Mouse (Mus musculus): ENCODE measurements around the gene Dpf1. TPM values are rescaled to one million over a fixed set of nuclear protein-coding genes. Genes with fewer than 3 reads are reported as not detected.

Dpf1 gene
- total and polyA plus RNA-seq, 3 experiments: 10.2 to 17.3 TPM; not detected in 1

DNA sequence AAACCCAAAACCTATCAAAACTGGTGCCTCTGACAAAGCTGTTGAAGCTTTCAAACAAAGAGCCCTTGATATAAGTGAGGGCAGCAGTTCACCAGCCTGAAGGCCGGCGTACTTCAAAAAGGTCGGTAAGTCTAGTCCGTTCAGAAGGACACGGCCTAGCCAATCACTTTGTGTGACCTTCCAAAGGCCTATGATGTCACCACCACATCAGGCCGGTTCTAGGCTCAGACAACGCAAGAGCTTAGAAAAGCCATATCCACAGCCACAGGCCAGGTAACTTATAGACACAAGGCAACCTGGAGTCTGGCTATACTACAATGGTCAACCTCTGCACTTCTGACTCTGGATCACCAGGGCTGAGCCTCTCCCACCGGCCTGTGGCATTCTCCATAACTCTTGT lies 23.8 kb upstream of the Dpf1 start:
- H3K9ac ChIP-seq (ENCODE audit: control insufficient read depth, low read depth, low read length, poor library complexity, severe bottlenecking): no peak overlapping the region
- H3K36me3 ChIP-seq (ENCODE audit: control insufficient read depth in 1 of 2, insufficient read depth in 2 of 2, low read length in 2 of 2): peaks cover 0 to 18% of the 10 kb centered on the region in 2 experiments; a peak in 2 of 4 replicates
- DNase-seq (ENCODE audit: low read depth, low spot score): no peak
- H3K9me3 ChIP-seq (replicated peaks; ENCODE audit: insufficient read depth, low read length): no peaks in the 10 kb centered on the region
- peaks cover 19 to 27% of the 10 kb centered on the region in 2 experiments for H3K4me1 ChIP-seq (ENCODE audit: control insufficient read depth in 1 of 2, insufficient read depth in 2 of 2, low read length in 2 of 2)
- no peak overlapping the region for H3K27ac ChIP-seq (ENCODE audit: control insufficient read depth, low read depth, low read length)
- no peak for TF ChIP-seq GABPA (IDR thresholded peaks at IDR 0.05; ENCODE audit: low read depth, low read length)
- no peak for TF ChIP-seq ELF1 (IDR thresholded peaks at IDR 0.05; ENCODE audit: low read depth, low read length)
- TF ChIP-seq NELFE (IDR thresholded peaks at IDR 0.05; ENCODE audit: low read depth, low read length): no peak
- peak overlapping the region in 1 of 2 experiments; percentile 89; a peak in 1 of 4 replicates for H3K4me3 ChIP-seq (ENCODE audit: control insufficient read depth in 1 of 2, insufficient read depth in 1 of 2, low read depth in 2 of 2, low read length in 2 of 2)
- H3K27me3 ChIP-seq (ENCODE audit: control insufficient read depth in 1 of 2, insufficient read depth in 2 of 2, low read length in 2 of 2): no peaks in the 10 kb centered on the region
- H3K79me2 ChIP-seq (ENCODE audit: control insufficient read depth, insufficient read depth, low read length, poor library complexity): peaks cover 10% of the 10 kb centered on the region

DNA sequence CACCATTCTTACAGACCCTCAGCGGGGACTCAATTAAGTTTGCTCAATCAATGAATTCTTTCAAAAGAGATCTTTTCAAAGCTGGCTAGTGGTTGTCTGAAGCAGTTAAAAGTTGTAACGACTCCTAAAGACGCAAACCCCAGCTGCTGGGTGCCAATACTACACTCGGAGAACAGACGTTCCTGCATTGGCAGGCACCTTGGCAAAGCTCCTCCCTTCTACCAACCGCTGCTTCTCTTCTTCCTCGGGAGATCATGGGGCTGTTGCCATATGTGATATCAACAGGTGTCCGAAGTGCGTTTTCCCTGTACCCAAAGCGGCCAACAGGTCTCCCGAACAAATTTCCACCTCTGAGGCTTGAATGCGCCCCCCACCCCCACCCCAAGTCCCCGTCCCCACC lies 22.9 kb upstream of the Dpf1 start:
- peak; percentile 69 for DNase-seq (ENCODE audit: low read depth, low spot score)
- Histone ChIP-seq H3K9me3 (replicated peaks; ENCODE audit: insufficient read depth, low read length) (no peaks in the 10 kb centered on the region), H3K27me3 (ENCODE audit: control insufficient read depth in 1 of 2, insufficient read depth in 2 of 2, low read length in 2 of 2) (no peaks in the 10 kb centered on the region), H3K9ac (ENCODE audit: control insufficient read depth, low read depth, low read length, poor library complexity, severe bottlenecking) (peak overlapping the region; percentile 84), H3K4me1 (ENCODE audit: control insufficient read depth in 1 of 2, insufficient read depth in 2 of 2, low read length in 2 of 2) (peaks cover 22 to 32% of the 10 kb centered on the region in 2 experiments), H3K4me3 (ENCODE audit: control insufficient read depth in 1 of 2, insufficient read depth in 1 of 2, low read depth in 2 of 2, low read length in 2 of 2) (peak overlapping the region; percentile 82 to 89), H3K79me2 (ENCODE audit: control insufficient read depth, insufficient read depth, low read length, poor library complexity) (peaks cover 10% of the 10 kb centered on the region), H3K27ac (ENCODE audit: control insufficient read depth, low read depth, low read length) (peak overlapping the region; percentile 25; the same call in 1 of the 2 replicates), H3K36me3 (ENCODE audit: control insufficient read depth in 1 of 2, insufficient read depth in 2 of 2, low read length in 2 of 2) (peaks cover 0 to 19% of the 10 kb centered on the region in 2 experiments; a peak in 2 of 4 replicates)
- no peak for TF ChIP-seq POLR2AphosphoS5 (IDR thresholded peaks at IDR 0.05; ENCODE audit: borderline replicate concordance, low read depth, low read length)
- no peak for TF ChIP-seq MYC (IDR thresholded peaks at IDR 0.05; ENCODE audit: low read depth, low read length)
- TF ChIP-seq NELFE (IDR thresholded peaks at IDR 0.05; ENCODE audit: low read depth, low read length): 0 out of 2 replicates have a peak, but pooled peaks have one; percentile 21
- no peak for TF ChIP-seq TBP (IDR thresholded peaks at IDR 0.05; ENCODE audit: low read depth, low read length)
- 0 out of 2 replicates have a peak, but pooled peaks have one; percentile 18 for TF ChIP-seq MAZ (IDR thresholded peaks at IDR 0.05; ENCODE audit: low read depth, low read length)
- TF ChIP-seq ETS1 (IDR thresholded peaks at IDR 0.05; ENCODE audit: low read depth, low read length): 0 out of 2 replicates have a peak, but pooled peaks have one; percentile 27
- TF ChIP-seq USF1 (IDR thresholded peaks at IDR 0.05; ENCODE audit: low read depth, low read length): no peak
- no peak for TF ChIP-seq MAFK (IDR thresholded peaks at IDR 0.05; ENCODE audit: borderline replicate concordance, low read depth, low read length)
- TF ChIP-seq MYB (IDR thresholded peaks at IDR 0.05; ENCODE audit: low read depth, low read length): 0 out of 2 replicates have a peak, but pooled peaks have one; percentile 24
- TF ChIP-seq MAX (IDR thresholded peaks at IDR 0.05; ENCODE audit: low read length): no peak
- no peak for TF ChIP-seq BHLHE40 (IDR thresholded peaks at IDR 0.05; ENCODE audit: borderline replicate concordance, low read depth, low read length)
- TF ChIP-seq POLR2AphosphoS2 (IDR thresholded peaks at IDR 0.05; ENCODE audit: low read length): 0 out of 2 replicates have a peak, but pooled peaks have one; percentile 13
